Mouse (Mus musculus) frontal cortex, postnatal 10 days (tissue): ENCODE results near the gene Apex1.
"Not testable (repeated sequence)": the region's sequence is repeated elsewhere in the genome, so short reads cannot be mapped to it uniquely, and the experiment has no call there.

Experiments
- DNase-seq, 2 experiments: peaks; one replicate each; pipeline ENCODE4 v3.0.0; 2022; ENCODE audit warnings: low spot score in 2 of 2, mixed read lengths in 1 of 2

Gene Apex1

DNA sequence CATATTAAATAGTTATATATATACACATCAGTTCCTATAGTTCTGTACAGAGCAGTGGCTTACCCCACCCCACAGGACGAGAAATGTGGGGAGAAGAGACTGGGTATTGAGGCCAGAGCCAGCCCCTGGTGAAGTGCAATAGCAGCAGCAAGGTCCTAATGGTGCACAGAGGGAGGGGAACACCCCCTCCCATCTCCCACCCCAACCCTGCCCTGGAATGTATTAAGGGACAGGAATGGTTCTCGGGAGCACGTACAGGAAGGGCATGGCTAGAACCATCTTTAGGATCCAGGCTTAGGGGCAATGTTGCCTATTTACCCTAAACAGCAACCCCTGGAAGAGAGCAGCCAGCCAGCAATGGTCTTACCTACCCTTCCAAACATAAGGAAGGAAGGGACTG, 2.6 kb downstream of the Apex1 start:
- DNase-seq = no peak

DNA sequence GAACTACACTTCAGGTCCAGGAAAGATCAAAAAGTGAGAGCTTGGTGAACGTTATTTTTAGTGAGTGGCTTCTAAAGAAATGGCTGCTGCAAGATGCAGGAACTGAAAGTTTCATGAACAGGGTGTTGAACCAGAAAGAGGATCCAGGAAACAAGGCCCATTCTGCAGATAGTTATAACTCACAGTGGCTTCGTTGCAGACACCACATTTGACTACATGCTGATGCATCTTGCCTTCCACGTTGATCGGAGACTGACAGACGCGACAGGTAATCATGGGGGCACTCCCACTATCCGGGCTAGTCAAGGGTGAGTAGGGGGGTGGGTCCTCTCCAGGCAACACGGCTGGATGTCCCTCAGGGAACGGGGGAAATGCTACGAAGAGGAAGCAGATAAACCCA, 5.2 kb downstream of the Apex1 start:
- no peak for DNase-seq

DNA sequence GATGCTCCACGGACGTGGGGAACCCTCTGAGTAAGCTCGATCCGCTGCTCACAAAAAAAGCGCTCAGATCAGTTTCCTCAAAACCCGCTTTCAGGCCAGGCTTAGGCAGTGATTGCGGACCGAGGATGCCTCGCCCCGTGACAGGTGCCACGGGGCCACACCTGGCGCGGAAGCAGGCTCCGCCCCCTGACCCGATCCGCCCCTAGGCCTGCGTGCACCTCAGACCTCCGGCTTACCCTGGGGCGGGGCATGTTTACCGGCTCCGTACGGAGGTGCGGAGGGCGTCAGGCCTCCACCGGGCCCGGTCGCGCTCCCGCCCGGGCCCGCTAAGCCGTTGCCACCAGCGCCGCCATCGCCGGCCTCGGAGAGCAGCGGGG, 5.6 kb downstream of the Apex1 start:
- DNase-seq = peak in 1 of 2 experiments; percentile 56

DNA sequence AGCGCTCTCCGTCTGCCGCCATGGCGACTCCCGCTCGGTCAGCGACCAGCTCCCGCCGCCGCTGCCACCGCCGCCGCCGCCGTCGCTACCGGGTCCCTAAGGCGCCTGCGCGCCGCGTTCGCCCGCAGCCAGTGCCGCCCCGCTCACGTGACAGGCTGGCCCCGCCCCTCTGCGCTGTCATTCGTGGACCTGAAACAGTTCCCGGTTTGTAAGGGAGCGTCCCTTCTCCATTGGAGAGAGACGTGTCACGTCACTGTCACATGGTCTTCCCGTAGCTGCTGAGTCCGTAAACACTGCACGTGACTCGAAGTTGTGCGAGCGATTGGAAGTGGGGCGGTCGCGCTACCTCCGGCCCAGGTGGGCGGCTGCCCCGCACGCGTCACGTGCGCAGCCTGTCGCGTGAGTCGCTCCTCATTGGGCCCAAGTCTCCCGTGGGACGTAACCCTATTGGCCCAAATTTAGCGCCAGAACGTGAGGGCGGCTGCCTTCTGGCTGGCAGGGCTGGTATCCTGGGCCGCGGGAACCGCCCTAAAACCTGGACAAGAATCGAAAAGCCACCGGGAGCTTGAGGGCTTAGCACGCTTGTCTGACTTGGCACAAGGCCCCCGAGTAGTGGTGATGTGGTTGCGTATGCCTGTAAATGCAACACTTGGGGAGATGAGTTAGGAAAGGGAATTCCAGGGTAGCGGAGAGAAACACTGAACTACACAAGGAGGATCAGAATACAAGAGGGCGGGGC, 6.2 kb downstream of the Apex1 start, which contains the start of the genes Pip4p1 and Pnp:
Gene Pip4p1 (minus strand): TSS at position 103 of the 739 bp plus-strand sequence.
Gene Pnp (plus strand): TSS at position 329 of the 739 bp plus-strand sequence.
- peak; percentile 99 to 100 for DNase-seq

DNA sequence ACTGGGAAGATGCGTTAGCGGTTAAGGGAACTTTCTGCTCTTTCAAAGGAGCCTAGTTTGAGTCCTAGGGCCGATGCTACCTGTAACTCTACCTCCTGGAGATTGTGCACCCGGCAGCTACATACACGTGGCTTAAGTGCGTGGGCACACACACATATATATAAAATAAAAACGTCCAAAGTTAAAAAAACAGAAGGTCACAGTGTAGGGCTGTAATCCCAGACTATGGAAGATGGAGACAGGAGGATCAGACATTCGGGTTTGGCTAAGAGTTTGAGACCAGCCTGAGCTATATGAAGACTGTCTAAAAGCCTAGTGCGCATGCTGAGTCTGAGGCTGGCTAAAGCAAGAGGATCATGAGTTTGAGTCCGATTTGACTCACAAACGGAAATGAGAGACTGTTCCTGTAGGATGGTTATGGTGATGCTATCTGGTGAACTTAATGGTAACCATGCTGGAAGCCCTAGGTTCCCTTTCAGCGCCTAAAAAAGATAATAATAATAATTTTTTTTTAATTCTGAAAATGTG, 6.8 kb downstream of the Apex1 start:
- no peak for DNase-seq

DNA sequence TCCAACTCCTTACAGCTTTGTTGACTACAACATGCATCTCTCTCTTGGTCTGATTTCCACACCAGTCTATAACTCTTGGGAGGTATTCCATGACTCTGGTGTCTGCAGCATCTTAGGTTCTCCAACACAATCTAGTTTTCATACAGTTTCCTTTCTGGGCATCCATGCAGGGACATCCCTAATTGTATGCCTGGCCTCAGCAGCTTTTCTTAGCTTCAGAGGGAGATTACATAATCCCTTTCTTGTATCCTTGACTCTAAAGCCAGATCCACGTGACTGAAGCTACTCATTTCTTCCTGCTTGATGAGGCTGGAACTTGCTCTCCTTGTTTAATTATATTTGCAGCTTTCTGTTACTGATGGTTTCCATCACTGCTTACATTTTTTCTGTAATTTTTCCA, 11.9 kb downstream of the Apex1 start:
- no peak for DNase-seq

DNA sequence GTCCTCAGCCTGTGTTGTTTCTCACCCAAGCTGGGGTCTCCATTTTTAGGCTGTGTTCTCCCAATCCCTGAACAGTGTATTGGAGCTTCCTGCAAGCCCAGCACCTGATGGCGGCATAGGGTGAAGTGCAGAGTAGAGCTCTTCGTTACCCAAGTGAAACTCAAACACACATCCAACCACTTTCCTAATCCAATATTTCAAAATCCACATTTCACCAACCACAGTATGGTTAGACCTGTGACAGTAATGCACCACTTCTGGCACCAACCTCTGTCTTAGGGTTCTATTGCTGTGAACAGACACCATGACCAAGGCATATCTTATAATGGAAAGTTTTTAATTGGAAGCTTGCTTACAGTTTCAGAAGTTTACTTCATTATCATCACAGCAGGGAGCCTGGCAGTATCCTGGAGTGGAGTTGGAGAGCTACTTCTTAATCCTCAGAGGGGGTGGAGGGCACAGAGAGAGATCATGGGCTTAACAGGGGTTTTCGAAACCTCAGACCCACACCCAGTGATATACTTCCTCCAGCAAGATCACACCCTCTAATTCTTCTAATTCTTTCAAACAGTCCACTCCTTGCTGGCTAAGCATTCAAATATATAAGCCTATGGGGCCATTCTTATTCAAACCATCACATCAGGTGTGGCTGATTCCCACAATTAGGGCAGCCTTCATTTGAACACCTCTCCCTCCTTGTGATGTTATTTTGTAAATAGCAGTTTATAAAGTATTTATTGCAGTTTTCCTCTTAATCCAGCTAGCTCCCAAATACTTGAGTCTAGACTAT, 13.5 kb downstream of the Apex1 start:
- no peak for DNase-seq

DNA sequence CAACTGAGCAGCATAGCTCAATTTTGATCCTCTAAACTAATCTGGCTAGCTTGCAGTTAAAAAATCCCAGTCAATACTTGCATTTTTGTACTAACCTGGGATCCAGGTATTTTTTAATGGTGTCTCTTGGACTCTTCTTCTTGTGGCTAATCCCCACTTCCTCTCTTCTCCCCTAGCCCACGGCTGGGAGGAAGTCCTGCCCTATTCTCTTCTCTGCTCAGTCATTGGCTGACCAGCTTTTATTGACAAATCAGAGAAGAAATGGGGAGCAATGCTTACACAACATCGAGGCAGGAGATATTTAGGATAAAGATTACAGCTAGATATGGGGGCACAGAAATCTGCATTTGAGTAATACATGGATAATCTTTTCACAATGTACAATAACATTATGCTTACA, 14.2 kb downstream of the Apex1 start:
- DNase-seq = no peak

DNA sequence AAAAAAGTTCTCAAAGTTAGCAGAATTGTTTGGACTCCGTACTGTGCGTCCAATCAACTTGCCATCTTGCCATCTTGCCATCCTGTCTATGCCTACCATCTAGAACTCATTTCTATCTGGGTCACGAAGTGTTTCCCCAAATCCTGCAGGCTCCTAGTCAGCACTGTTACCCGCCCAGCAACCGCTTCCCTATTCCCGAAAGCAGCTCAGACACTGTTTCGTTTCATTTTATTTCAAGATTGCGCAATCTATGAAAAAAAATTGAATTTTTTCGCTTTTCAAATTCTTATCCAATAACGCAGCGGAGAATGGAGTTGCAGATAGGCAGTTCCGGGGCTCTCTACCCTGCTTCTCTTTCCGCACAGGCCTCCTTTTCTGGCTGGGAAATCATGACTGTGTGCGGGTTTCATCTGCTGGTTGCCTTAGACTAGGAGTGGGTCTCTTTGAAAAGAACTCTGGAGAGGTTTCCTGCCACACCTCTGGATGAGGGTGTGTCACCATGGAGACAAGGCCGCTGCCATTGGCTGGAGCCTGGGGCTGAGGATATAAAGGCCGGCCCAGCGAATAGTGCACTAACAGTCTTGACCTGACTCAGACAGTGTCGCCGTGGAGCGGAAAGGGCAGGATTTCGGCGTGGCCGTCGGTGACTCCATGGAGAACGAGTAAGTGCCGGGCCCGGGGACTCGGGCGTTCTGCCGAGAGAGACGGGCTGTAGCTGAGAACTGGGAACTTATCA, 19.3 kb downstream of the Apex1 start, which contains the start of gene Gm49342:
Gene Gm49342 (plus strand): TSS at position 586 of the 736 bp plus-strand sequence.
- peak; percentile 82 to 89 for DNase-seq

DNA sequence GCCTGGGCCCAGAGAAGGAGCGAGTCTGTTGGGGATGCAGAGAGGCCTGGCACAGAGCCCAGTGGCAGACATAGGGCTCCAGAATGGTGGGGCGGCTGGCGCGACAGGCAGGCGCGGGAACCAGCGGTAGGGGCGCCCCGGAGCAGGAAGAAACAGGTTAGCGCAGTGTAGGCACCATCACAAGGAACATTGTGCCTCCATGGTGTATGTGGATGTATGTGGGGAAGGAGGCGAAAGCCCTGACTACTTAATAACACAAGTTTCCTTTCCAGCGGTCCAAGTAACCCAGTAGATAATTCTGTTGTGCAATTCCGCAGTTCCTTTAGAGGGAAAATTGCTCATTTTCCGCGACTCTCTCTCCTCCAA, 19.9 kb downstream of the Apex1 start:
- DNase-seq = not testable (repeated sequence)

DNA sequence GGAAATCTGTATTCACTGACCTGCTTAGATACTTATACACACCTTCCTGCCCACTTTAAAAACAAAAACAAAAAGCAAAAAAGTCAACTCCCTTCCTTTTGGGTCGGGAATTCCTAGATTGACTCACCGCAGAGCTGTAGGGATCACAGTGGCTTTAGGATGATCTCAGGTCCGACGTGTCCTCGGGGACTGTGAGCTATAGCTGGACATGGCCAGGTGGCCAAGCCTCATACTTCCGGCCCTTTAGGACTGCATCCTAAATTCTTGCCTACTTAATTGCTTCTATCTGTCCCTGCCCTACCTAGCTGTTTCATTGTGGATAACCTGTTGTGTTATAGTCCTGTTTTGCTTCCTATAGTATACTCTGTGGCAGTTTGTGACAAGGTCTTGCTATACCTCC, 20.3 kb downstream of the Apex1 start:
- DNase-seq = not testable (repeated sequence)

DNA sequence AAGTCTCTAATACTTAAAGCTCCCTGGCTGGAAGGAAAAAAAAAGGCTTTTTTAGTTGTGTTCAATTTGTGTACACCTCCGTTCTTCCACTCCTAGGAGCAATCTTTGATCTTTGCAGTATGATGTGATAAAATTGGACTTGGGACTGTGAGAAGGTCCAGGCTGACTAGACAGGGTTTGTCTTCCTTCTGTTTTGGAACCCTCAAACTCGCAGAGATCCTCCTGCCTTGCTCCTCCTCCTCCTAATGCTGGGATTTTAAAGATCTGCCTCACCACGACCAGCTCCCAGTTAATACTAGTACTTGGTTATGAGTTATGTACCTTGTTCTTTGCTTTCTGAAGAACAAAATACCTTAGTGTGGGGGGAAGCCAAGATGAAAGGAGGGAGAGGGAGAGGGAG, 20.8 kb downstream of the Apex1 start:
- DNase-seq = not testable (repeated sequence)

DNA sequence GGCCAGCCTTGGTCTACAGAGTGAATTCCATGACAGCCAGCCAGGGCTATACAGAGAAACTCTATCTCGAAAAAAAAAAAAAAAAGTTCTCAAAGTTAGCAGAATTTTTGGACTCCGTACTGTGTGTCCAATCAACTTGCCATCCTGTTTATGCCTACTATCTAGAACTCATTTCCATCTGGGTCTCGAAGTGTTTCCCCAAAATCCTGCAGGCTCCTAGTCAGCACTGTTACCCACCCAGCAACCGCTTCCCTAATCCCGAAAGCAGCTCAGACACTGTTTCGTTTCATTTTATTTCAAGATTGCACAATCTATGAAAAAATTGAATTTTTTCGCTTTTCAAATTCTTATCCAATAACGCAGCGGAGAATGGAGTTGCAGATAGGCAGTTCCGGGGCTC, 30.7 kb downstream of the Apex1 start:
- no peak for DNase-seq

DNA sequence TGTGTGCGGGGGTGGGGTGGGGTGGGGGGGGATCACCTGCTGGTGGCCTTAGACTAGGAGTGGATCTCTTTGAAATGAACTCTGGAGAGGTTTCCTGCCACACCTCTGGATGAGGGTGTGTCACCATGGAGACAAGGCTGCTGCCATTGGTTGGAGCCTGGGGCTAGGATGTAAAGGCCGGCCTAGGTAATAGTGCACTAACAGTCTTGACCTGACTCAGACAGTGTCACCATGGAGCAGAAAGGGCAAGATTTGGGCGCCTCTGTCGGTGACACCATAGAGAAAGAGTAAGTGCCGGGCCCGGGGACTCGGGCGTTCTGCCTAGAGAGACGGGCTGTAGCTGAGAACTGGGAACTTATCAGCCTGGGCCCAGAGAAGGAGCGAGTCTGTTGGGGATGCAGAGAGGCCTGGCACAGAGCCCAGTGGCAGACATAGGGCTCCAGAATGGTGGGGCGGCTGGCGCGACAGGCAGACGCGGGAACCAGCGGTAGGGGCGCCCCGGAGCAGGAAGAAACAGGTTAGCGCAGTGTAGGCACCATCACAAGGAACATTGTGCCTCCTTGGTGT, 31.3 kb downstream of the Apex1 start, which contains the start of gene Pnp2:
Gene Pnp2 (plus strand): TSS at position 51 of the 567 bp plus-strand sequence.
- DNase-seq = peak; percentile 53 to 66

DNA sequence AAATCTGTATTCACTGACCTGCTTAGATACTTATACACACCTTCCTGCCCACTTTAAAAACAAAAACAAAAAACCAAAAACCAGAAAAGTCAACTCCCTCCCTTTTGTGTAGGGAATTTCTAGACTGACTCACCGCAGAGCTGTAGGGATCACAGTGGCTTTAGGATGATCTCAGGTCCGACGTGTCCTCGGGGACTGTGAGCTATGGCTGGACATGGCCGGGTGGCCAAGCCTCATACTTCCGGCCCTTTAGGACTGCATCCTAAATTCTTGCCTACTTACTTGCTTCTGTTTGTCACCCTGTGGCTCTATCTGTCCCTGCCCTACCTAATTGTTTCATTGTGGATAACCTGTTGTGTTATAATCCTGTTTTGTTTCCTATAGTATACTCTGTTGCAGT, 32.0 kb downstream of the Apex1 start:
- not testable (repeated sequence) for DNase-seq

DNA sequence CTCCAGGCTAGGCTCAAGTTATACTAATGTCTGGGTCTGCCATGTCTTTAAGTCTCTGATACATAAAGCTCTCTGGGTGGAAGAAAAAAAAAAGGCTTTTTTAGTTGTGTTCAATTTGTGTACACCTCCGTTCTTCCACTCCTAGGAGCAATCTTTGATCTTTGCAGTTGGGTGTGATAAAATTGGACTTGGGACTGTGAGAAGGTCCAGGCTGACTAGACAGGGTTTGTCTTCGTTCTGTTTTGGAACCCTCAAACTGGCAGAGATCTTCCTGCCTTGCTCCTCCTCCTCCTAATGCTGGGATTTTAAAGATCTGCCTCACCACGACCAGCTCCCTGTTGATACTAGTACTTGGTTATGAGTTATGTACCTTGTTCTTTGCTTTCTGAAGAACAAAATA, 32.4 kb downstream of the Apex1 start:
- not testable (repeated sequence) for DNase-seq

DNA sequence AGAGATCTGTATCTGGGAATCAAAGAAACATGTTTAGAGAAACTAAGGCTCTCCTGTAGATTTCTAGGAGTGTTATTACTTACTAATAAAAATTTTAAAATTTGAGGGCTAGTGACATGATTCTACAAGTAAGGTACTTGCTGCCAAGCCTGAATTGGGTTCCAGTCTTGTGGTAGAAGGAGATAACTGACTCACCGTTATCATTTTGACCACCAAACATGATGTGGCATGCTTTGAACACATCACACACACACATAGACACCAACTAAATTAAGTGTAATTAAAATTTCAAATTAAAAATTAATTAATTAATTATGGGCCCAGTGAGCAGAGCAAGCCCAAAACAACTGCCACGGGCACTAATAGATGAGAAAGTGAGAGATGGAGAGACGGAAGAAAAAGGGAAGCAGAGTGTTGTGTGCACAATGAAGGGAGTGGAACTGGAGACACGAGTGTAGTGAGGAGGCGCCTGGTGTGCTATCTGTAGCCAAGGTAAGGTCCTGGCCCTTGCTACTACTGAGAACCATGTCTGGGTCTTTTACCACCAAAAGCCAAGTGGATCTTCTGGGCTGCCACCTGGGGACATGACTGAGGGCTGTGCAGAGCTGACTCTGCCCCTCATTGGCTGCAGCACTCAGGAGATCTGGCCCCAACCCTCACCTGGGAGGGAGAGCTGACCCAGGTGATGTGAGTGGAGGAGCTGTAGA, 33.7 kb downstream of the Apex1 start:
- not testable (repeated sequence) for DNase-seq

DNA sequence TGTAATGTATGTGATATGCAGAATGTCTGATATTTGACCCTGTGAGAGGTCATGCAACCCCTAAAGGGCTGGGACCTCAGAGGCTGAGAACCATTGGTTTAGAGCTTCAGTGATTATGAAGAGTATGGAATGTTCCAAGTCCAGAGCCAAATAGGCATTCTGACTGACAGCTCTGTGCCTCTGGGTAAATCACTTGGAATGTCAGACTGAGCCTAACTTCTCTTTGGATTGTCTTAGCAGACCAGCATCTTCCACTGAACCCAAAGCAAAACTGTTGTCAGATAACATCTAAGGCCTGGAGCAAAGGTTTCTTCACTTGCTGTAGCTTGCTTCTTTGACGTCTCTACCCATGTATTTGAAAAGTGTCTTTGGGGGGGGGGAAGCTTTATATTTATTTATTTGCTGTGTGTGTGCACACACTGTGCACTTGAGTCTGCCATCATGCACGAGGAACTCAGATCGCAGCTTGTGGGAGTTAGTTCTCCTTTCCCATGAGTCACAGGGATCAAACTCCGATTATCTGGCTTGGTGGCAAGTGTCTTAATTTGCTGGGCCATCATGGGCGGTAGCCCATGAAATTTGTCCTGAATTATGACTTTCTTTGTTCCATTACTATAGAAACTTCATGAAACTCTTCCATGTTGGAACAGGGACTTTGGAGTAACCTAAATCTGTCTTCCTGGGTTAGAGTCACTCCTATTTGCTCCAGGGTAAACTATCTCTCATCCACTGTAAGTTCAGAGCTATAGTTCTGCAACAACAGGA, 43.6 kb downstream of the Apex1 start:
- no peak for DNase-seq

DNA sequence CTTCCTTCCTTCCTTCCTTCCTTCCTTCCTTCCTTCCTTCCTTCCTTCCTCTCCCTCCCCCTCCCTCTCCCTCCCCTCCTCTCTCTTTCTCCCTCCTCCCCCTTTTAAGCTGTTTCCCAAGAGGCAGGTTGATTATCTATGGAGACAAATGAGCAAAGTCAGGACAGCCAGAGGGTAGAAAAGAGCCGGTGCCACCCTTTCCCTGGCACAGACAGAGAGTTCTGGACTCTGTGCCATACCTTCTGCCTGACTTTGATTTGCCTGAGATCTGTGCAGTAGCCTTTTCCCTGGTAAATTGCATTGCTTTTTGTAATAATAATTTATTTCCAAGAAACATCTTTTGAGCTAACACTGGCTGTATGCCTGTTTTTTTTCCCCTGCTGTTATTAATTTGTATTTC, 44.3 kb downstream of the Apex1 start:
- DNase-seq = no peak
